Mouse (Mus musculus) left cerebral cortex, postnatal 25 days (tissue): Measurements from ENCODE around the gene Tmem222. TPM values are rescaled to one million over a fixed set of nuclear protein-coding genes. Genes with fewer than 3 reads are reported as not detected.

Experiments used
- DNase-seq, 2 experiments: peaks; one replicate each; pipeline ENCODE4 v3.0.0; 2022; ENCODE audit warnings: low spot score in 2 of 2, mixed read lengths in 1 of 2
- intact Hi-C: fragments of 180-260 bp; cut with DNase I; formaldehyde crosslinking; loops from one replicate; pipeline ENCODE4 v1.15.1; 2025
- total RNA-seq, 2 experiments: library from RNA; stranded (reverse); gene quantifications; 2 replicates each; pipeline ENCODE4 v1.2.3; 2021

Gene Tmem222
- total RNA-seq, 2 experiments from 2014 or later: 87.4 to 92.5 TPM

DNA sequence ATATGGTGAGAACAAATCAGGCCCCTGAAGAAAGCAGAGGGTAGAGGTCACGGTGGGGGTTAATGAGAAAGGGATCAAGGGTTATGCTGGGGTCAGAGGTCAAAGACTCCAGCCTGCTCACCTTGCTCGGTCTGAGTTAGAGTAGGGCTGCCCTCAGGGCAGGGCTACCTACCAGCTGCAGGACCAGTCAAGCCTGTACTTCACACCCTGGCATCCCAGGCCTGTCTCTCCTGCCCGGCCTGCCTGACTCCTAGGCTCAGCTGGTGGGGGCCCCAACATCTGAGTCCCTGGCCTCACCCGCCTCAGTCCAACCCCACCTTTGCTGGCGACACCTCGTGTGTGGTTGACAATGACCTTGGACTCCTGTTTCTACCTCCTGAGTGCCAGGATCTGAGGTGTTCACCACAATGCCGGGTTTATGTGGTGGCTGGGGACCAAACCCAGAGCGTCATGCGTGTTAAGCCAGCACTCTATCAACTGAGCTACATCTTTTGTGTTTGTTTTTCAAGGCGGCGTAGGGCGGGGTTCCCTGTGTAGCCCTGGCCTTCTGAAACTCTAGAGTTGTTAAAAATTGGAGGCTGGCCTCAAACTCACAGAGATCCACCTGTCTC is 19.7 kb downstream of the Tmem222 start:
- intact Hi-C loops: no loop called here
- no peak for DNase-seq

DNA sequence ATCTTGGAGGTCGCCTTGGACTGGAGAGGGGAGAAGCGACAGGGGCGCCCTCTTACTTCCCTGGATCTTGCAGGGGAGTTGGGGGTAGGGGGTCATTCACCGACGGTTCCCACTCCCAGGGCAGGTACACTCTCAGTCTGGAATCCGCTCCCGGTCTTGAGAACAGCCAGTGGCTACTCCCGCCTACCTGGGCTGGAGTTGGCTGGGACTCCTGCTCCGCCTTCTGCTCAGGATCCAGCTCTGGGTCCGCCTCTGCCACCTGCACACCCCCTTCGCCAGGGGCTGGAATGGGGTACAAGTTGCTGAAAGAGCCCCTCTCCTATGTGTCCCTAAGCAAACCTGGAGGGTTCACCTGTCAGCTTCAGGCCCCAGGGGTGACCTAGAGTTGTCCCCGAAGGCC is 20.4 kb downstream of the Tmem222 start:
- intact Hi-C loops: no loop called here
- DNase-seq: no peak

DNA sequence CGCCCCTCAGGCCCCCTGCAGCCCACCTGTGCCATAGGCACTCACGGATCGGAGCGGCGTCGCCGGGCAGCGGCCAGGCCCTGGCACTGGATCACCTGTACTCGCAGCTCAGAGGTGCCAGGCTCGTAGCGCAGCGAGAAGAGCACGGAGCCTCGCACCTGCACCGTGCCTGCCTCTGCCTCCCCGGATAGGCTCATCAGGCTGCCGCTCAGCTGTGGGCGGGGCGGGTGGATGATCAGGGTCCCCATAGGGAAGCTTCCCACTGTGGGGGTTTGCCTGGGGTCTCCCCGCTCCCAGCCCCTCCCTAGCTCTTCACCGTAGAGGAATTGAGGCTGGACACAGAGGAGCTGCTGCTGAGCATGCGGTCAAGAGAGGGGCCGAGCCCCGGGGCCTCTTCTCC is 20.8 kb downstream of the Tmem222 start:
- intact Hi-C loops: no loop called here

DNA sequence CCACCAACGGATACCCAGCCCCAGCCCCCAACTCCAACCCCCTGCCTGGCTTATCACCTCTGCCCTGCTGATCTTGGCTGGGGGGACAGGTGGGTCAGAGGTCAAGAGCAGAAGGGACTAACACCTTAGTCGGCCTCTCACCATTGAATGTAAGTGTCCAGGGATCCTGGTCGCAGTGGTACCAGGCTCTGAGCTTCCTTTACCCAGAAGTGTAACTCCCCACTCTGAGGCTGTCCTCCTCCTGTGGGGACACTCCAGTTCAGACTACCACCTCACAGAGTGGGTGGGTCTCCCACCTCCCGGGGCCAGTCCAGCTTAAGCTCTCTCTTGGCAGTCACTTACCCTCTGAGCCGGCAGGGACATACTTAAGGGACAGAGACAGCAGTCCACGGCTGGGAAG is 22.2 kb downstream of the Tmem222 start:
- intact Hi-C loops: no loop called here
- no peak for DNase-seq

More for the DNA sequence above, 20.8 kb downstream of the Tmem222 start:
- no peak for DNase-seq

DNA sequence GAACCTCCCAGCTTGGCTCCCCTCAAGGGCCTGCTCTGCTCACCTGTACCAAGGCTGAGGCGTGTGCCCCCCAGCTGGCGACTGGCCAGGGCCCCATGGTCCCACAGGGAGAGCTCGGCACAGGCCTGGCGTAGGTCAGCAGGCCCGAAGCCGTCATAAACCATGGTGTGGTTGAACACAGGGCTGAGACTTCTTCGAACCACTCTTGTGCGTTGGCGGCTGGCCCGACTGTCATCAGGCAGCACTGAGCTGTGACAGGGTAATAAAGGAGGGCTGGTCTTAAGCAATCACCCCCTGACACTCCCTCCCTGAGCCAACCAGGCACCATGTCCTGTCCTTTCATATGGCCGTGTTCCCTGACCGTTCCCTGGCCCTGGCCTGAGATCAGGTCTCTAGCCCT is 24.2 kb downstream of the Tmem222 start:
- intact Hi-C loops: loop anchor here (5.0 kb wide), 1 partner anchor 246 kb away; no protein-coding TSS in a partner anchor
- DNase-seq: no peak

DNA sequence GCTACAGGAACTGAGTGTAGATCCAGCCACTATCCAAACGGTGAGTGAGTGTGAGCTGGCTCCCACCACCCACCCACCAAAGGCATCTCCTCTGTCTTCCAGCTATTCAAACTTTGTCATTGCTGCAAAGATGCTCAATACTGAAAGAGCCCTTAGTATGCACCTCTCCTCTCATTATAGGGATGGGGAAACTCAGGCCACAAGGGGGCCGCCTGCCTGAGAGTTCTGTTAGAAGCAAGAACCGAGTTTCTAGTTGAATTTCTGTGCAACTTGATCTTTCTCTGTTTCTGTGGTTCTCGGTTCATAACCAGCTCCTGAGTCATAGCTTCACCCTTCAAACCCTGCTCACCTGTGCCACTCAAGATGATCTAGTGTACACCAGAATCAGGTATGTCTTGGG is 25.5 kb downstream of the Tmem222 start:
- intact Hi-C loops: loop anchor here (5.0 kb wide), 1 partner anchor 245 kb away; no protein-coding TSS in a partner anchor

DNA sequence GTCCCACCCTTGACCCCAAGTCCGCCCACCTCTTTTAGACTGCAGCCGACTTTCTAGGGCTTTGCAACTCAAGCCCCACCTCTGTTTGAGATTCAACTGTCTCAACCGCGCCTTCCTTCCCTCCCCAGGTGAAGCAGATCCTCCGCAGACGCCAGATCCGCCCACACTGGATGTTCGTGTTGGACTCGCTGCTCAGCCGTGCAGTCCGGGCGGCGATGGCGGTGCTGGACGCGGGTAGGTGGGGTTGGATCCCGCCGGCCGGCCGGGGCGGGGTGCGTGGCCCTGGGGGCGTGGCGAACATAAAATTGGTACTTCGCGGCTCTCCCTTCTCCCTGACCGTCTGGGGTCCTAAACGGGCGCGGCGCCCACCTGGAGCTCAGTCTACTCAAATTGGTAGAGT is 26.4 kb downstream of the Tmem222 start:
- peak in 1 of 2 experiments; percentile 32 for DNase-seq

More for the DNA sequence above, 25.5 kb downstream of the Tmem222 start:
- DNase-seq: no peak

DNA sequence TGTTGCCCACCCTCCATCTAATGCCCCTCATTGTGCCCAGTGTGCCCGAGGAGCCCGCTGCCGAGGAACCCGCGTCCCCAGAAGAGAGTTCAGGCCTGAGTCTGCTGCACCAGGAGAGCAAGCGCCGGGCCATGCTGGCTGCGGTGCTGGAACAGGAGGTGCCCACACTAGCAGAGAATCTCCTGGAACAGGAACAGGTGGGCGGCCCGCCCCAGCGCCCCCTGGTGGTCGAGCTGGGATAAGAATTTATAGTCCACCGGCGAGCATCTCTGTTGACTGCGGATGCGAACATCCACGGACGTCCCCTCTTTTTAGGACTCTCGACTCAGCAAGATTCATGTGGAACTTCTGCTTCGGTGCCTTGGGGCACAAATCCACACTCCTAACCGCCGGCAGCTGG is 27.0 kb downstream of the Tmem222 start:
- intact Hi-C loops: loop anchor here (5.0 kb wide), 1 partner anchor 243 kb away; no protein-coding TSS in a partner anchor
- peak; percentile 79 to 85 for DNase-seq

More for the DNA sequence above, 26.4 kb downstream of the Tmem222 start:
- intact Hi-C loops: loop anchor here (5.0 kb wide), 1 partner anchor 244 kb away; no protein-coding TSS in a partner anchor

DNA sequence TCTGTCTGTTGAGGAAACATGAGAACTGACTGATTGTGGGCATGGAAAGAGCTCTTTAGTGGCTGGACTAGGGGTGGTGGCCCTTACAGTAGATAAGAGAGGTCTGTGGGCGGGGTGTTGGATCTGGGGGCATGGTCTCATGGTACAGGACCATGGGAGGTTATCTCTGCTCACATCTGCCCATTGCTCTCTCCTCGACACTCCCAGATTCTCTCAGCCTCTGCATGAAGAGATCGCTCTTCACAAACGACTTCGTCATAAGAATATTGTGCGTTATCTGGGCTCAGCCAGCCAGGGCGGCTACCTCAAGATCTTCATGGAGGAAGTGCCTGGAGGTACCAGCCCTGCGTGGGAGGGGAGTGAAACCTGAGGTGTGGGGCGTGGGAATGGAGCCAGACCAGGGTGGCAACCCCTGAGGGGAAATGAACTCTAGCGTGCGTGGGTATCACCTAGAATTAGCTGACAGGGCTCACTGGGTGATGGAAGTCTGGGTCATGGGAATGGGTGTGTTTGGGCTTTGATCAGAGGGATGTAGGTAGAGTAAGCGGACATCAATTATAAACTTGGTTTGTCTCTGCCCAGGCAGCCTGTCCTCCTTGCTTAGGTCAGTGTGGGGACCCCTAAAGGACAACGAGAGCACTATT is 29.7 kb downstream of the Tmem222 start:
- DNase-seq: no peak
- intact Hi-C loops: no loop called here

DNA sequence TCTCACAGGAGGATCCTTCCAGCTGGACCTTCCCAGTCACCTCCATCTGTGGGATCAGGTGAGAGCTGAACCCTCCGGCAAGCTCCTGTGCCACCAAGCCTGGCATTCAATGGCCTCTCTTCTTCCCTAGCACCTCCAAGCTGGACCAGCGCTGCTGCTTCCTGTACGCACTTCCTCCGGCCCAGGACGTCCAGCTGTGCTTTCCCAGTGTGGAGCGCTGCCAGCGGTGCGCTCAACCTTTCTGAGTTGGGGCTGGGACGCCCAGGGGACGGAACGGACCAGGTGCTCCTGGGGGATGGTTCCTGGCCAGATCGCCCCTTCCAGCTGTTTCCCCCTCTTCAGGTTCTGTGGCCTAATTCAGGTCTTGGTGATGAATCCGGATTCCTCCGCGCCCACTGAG is 30.5 kb downstream of the Tmem222 start:
- intact Hi-C loops: no loop called here
- DNase-seq: no peak

DNA sequence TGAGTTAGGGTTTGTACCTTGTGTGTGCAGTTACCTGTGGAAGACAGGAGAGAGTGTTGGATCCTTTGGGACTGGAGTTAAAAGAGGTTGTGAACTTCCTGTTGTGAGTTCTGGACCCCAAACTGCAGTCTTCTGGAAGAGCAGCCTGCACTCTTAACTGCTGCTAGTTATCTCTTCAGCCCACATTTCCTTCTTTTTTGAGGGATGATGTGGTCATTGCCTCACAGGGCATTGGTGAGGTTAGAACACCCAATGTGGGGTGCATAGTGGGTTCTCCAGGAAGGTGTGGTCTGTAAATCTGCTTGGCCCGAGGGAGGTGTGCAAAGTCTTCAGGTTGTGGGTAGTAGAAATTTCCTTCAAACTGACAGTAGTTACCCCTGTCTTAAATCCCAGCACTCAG is 33.3 kb downstream of the Tmem222 start:
- intact Hi-C loops: no loop called here
- DNase-seq: no peak

DNA sequence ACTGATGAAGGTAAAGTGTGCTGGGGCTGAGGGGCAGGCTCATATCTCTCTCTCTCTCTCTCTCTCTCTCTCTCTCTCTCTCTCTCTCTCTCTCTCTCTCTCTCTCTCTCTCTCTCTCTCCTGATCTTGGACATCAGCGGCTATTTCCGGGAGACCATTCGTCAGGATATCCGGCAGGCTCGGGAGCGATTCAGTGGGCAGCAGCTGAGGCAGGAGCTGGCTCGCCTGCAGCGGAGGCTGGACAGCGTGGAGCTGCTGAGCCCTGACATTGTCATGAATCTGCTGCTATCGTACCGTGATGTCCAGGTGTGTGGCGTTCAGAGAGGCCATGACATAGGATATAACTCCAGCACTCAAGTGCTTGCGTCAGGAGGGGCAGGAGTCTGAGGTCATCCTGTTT is 34.1 kb downstream of the Tmem222 start:
- intact Hi-C loops: no loop called here
- no peak for DNase-seq

DNA sequence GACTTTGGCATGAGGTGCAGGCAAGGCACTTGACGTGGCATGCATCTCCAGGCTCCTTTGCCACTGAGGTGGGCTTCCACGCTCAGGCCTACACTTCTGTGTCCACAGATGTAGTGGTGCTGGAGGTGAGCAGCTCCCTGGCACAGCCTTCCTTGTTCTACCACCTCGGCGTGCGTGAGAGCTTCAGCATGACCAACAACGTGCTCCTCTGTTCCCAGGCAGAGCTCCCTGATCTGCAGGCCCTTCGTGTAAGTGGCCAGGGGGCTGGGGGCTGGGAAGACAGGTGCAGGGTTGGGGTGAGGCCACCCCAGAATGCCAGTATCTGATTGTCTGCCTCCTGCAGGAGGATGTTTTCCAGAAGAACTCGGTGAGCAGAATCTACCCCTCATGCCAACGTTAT is 34.9 kb downstream of the Tmem222 start:
- intact Hi-C loops: no loop called here
- DNase-seq: no peak

DNA sequence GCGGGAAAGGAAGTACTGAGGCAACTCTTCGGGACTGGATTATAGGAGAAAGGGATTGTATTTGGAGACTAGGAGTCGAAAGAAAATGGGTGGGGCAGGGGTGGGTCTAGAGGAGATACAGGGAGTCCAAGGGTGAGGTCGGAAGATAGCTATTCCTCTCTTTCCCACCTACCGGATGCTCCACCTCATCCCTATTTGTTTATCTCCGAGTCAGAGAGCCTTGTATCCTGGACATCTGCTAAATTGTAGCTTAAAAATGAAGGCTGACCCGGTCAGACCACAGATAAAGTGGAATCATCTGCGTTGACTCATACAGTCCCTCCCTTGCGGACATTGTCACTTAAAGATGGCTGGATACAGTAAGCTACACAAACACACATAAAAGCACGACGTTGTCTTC is 35.7 kb downstream of the Tmem222 start:
- intact Hi-C loops: loop anchor here (2.0 kb wide), 1 partner anchor 35 kb away; the partner anchor contains the start of gene Tmem222

DNA sequence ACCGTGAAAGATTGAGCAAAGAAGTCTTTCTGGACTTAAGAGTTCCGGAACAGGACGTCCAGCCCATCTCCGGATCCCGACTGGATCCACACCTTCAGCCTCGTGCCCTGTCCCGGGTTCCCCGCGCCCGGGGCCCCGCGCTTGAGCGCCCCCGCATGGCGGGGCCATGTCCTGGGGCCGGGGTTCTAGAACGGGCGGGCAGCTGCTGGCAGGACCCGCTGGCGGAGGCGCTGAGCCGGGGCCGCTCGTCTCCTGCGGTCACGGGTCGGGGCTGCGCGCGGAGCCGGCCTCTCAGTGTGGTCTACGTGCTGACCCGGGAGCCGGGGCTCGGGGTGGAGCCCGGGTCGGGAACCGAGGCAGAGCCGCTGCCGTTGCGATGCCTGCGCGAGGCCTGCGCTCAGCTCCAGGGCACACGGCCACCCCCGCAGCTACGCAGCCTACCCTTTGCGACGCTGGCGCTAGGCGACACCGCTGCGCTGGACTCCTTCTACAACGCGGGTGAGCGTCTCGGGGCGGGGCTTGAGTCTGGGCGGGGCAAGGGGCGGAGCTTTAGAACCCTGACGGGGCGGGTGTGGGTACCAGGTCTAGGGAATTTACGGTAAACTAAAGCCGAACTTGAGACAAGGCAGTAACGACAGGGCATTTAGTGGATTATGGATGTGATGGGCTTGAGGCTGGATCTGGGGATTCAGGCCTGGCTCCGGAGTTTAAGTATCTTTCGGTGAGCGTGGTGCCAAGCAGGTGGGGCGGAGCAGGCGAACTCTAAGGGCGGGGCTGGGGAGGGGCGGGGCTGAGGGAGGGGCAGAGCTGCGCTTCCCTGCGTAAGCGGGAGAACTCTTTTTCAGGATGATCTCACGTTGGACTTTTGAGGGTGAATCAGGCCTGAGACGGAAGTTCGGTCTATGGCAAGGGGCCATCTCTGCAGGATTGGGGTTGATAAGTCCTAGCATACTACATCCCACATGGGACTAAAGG is 36.4 kb downstream of the Tmem222 start:
- intact Hi-C loops: loop anchor here (2.0 kb wide), 1 partner anchor 36 kb away; the partner anchor contains the start of gene Tmem222
- DNase-seq: peak; percentile 87 to 91

More for the DNA sequence above, 35.7 kb downstream of the Tmem222 start:
- DNase-seq: no peak

DNA sequence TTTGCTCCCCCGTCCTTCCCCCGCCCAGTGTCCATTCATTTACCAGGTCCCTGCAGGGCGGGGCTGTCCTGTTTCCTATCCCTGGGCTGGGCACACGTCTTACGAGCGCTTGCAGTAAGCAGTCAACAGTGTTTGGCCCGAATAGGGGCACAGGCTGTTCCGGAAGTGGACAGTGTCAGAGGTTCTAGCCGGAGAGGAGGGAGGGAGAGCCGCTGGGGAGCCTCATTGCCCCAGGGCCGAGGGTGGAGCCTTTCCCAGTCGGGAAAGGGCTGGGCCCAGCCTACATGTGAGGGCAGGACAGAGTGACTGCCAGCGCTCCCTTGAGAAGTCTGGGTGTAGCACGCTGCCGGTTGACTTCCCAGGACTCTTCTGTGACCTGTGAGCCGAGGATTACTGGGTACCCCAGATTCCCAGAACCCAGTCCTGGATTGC is 37.1 kb downstream of the Tmem222 start, which contains the start of gene Map3k6:
Gene Map3k6, plus strand, starts transcription at position 329 of the 432 bp plus-strand sequence.
- intact Hi-C loops: loop anchor here (2.0 kb wide), 1 partner anchor 36 kb away; the partner anchor contains the start of gene Tmem222
- DNase-seq: no peak

DNA sequence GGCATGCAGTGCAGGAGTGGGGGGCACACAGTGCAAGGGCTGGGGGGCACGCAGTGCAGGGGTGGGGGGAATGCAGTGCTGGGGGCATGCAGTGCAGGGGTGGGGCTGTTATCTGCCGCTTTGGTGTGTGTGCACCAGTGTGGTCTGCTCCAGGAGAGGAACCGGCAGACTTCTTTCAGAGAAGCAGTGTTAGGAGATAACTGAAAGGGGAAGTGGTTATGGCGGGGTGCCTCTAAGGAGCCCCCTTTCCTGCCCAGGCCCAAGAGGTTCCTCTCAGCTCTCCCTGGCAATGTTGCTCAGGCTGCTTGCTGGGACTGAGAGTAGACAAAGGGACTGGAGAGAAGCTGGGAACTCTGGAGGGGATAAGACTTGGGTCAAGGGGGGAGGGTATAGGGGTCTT is 39.7 kb downstream of the Tmem222 start:
- intact Hi-C loops: no loop called here
- peak in 1 of 2 experiments; percentile 28 for DNase-seq

DNA sequence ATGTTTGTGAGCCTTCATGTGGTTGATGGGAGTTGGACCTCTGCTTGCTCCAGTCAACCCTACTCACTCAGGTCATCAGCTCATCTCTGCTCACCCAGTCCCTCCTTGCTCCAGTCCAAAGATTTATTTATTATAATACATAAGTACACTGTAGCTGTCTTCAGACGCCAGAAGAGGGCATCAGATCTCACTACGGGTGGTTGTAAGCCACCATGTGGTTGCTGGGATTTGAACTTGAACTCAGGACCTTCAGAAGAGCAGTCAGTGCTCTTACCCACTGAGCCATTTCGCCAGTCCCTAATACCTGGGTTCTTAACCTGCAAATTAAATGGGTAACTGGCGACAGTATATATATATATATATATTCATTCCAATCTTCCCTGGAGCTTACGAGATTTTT is 42.2 kb downstream of the Tmem222 start:
- no peak for DNase-seq
- intact Hi-C loops: no loop called here

DNA sequence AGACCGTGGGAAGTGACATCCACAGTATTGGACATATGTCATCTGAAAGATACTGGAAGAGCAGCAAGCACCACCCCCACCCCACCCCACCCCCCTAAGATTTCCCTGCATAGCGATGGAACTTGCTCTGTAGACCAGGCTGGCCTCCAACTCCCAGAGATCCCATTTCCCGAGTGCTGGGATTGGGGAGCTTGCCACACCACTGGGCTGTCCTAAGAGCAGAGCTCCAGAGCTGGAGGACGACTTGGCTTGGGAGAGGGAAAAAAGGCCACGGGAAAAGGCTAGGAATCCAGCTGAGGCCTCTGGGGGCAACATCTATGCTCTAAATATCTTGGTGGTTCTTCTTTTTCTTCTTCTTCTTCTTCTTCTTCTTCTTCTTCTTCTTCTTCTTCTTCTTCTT is 42.8 kb downstream of the Tmem222 start:
- intact Hi-C loops: loop anchor here (5.0 kb wide), 1 partner anchor 63 kb away; no protein-coding TSS in a partner anchor
- no peak for DNase-seq
